ENCODE assay signal across 17 mouse cellular contexts in genomic region chr13:116056976-116057647, GRCm38 (mm10).
"Had no signal": no experiment of that assay in that cellular context is flagged by ENCODE, and none has a peak within 500 bp of the region (broad histone marks: within the 10 kb centered on the region; RNA-seq: fewer than 3 reads in every experiment).

No protein-coding gene starts in this region.

- H3K36me3 ChIP-seq: kidney, embryonic 15.5 days; liver, embryonic 13.5 days; midbrain, embryonic 12.5 days; neural tube, embryonic 13.5 days had no signal

- H3K9me3 ChIP-seq: kidney, embryonic 15.5 days; liver, embryonic 13.5 days; midbrain, embryonic 12.5 days; neural tube, embryonic 13.5 days had no signal

- H3K4me3 ChIP-seq: kidney, embryonic 15.5 days; left cerebral cortex, adult 2 months; liver, embryonic 13.5 days; midbrain, embryonic 12.5 days; myocyte; neural tube, embryonic 13.5 days had no signal

- H3K27me3 ChIP-seq: kidney, embryonic 15.5 days; liver, embryonic 13.5 days; midbrain, embryonic 12.5 days; neural tube, embryonic 13.5 days had no signal

- DNase-seq: kidney, postnatal 10 days; kidney, postnatal 36 days; layer of hippocampus, postnatal 36 days; liver, embryonic 13.5 days; lung, adult 2 months; lung, postnatal 14 days; lung, postnatal 4 days; retina, postnatal 1 day; thymus, adult 18-20 months; thymus, postnatal 14 days; thymus, postnatal 4 days had no signal

- ATAC-seq: midbrain, embryonic 16.5 days had no signal

- H3K4me1 ChIP-seq: kidney, embryonic 15.5 days; liver, embryonic 13.5 days; midbrain, embryonic 12.5 days; neural tube, embryonic 13.5 days had no signal

- H3K9ac ChIP-seq: kidney, embryonic 15.5 days; liver, embryonic 13.5 days; midbrain, embryonic 12.5 days; neural tube, embryonic 13.5 days had no signal

- H3K27ac ChIP-seq: kidney, embryonic 15.5 days; left cerebral cortex, adult 2 months; liver, embryonic 13.5 days; midbrain, embryonic 12.5 days; neural tube, embryonic 13.5 days had no signal

- H3K4me2 ChIP-seq: kidney, embryonic 15.5 days; liver, embryonic 13.5 days; midbrain, embryonic 12.5 days; neural tube, embryonic 13.5 days had no signal
